ENCODE assay signal across 8 mouse cellular contexts in genomic region chr4:72157931-72158371, GRCm38 (mm10). TPM values are rescaled to one million over a fixed set of nuclear protein-coding genes. Genes with fewer than 3 reads are reported as not detected.
DNase-seq lines count a peak whose midpoint lies in the region; ATAC-seq and TF ChIP-seq lines count a peak whose summit lies in the region.

No protein-coding gene starts in this region.

- 59% methylated on average over 10 of the region's 10 CpGs for WGBS in kidney, embryonic 15.5 days
- 48% methylated on average over 10 of the region's 10 CpGs for WGBS in hindbrain, postnatal 0 days
- WGBS in lung, postnatal 0 days: 67% methylated on average over 10 of the region's 10 CpGs

- H3K4me2 ChIP-seq in kidney, embryonic 15.5 days: no peak overlapping the region
- no peak overlapping the region for H3K4me2 ChIP-seq in hindbrain, postnatal 0 days (ENCODE audit: low read depth, low read length)
- H3K4me2 ChIP-seq in lung, postnatal 0 days (replicated peaks; ENCODE audit: low read depth, low read length): no peak overlapping the region

- no peaks in the 10 kb centered on the region for H3K27me3 ChIP-seq in kidney, embryonic 15.5 days
- no peaks in the 10 kb centered on the region for H3K27me3 ChIP-seq in hindbrain, postnatal 0 days (ENCODE audit: insufficient read depth, low read length)
- no peaks in the 10 kb centered on the region for H3K27me3 ChIP-seq in lung, postnatal 0 days (replicated peaks; ENCODE audit: insufficient read depth, low read length)

- H3K4me1 ChIP-seq in kidney, embryonic 15.5 days: peaks cover 16% of the 10 kb centered on the region
- H3K4me1 ChIP-seq in hindbrain, postnatal 0 days (ENCODE audit: insufficient read depth, low read length): no peaks in the 10 kb centered on the region
- H3K4me1 ChIP-seq in lung, postnatal 0 days (ENCODE audit: insufficient read depth, low read depth, low read length): no peaks in the 10 kb centered on the region

- H3K9me3 ChIP-seq in kidney, embryonic 15.5 days (replicated peaks): no peaks in the 10 kb centered on the region
- no peaks in the 10 kb centered on the region for H3K9me3 ChIP-seq in hindbrain, postnatal 0 days (ENCODE audit: low read length)
- H3K9me3 ChIP-seq in lung, postnatal 0 days (ENCODE audit: low read length): no peaks in the 10 kb centered on the region

- DNase-seq in cerebellum, postnatal 25 days: peak; percentile 8 to 35
- DNase-seq in cerebellum, adult 9-11 months: no peak
- DNase-seq in kidney, postnatal 4 days: peak; percentile 14 to 18
- peak; percentile 55 for DNase-seq in hindbrain, postnatal 0 days (ENCODE audit: low spot score)
- no peak for DNase-seq in spleen, adult 12 weeks (ENCODE audit: low spot score)
- DNase-seq in lung, postnatal 0 days (ENCODE audit: low spot score): no peak

- 0 out of 2 replicates have a peak, but pooled peaks have one; percentile 9 for TF ChIP-seq CTCF in hindbrain, postnatal 0 days (IDR thresholded peaks at IDR 0.05; ENCODE audit: low read depth)
- TF ChIP-seq CTCF in lung, postnatal 0 days (IDR thresholded peaks at IDR 0.05): no peak

- H3K27ac ChIP-seq in kidney, embryonic 15.5 days: no peak overlapping the region
- H3K27ac ChIP-seq in hindbrain, postnatal 0 days: no peak overlapping the region
- H3K27ac ChIP-seq in lung, postnatal 0 days (ENCODE audit: low read length): no peak overlapping the region

- TF ChIP-seq EP300 in lung, postnatal 0 days (IDR thresholded peaks at IDR 0.05): no peak

- no peak overlapping the region for H3K9ac ChIP-seq in kidney, embryonic 15.5 days
- H3K9ac ChIP-seq in hindbrain, postnatal 0 days (replicated peaks; ENCODE audit: low read length): no peak overlapping the region
- no peak overlapping the region for H3K9ac ChIP-seq in lung, postnatal 0 days (replicated peaks; ENCODE audit: low read depth)

- ATAC-seq in kidney, embryonic 15.5 days (replicated peaks; ENCODE audit: low FRiP score): no peak; the same call in 1 of the 2 replicates
- peak; percentile 20 for ATAC-seq in CD4-positive, CD25-positive, alpha-beta regulatory T cell, adult 4 months
- ATAC-seq in hindbrain, postnatal 0 days: peak; percentile 42; the same call in 1 of the 2 replicates
- no peak for ATAC-seq in lung, postnatal 0 days

- peaks cover 40% of the 10 kb centered on the region for H3K36me3 ChIP-seq in kidney, embryonic 15.5 days
- 0 out of 2 replicates have a peak, but pooled peaks cover 4% of the 10 kb centered on the region for H3K36me3 ChIP-seq in hindbrain, postnatal 0 days (ENCODE audit: insufficient read depth, low read length)
- H3K36me3 ChIP-seq in lung, postnatal 0 days (ENCODE audit: insufficient read depth, low read length): no peaks in the 10 kb centered on the region

- H3K4me3 ChIP-seq in kidney, embryonic 15.5 days (replicated peaks): no peak overlapping the region
- H3K4me3 ChIP-seq in hindbrain, postnatal 0 days (ENCODE audit: low read length): no peak overlapping the region
- no peak overlapping the region for H3K4me3 ChIP-seq in lung, postnatal 0 days (ENCODE audit: low read depth, low read length)

RNA-seq across cellular contexts. Expression of gene Tle1, which starts 42.8 kb away (rescaled TPM):
- 26.6 and 27.9 TPM in 2 replicates for polyA plus RNA-seq in kidney, embryonic 15.5 days (2015; fragmentation: Nextera tagmentation; extraction: Ambion mirVana)
- 1 to 10 TPM; 1.1 to 1.3 TPM for polyA plus RNA-seq in CD4-positive, CD25-positive, alpha-beta regulatory T cell, adult 4 months (2017; shearing (Covaris generic))
- total RNA-seq in hindbrain, postnatal 0 days (2014; rRNA removed): 95.0 and 96.2 TPM in 2 replicates
- polyA plus RNA-seq in hindbrain, postnatal 0 days (2015; fragmentation: Nextera tagmentation; extraction: Ambion mirVana): 23.8 and 24.4 TPM in 2 replicates
- polyA plus RNA-seq in lung, postnatal 0 days (2015; fragmentation: Nextera tagmentation; extraction: Ambion mirVana): 18.2 and 18.9 TPM in 2 replicates

Comparison
In these comparisons a context has a peak if more than half of its experiments do, and no peak if none do; other contexts are left out.
1. DNase-seq: peak in cerebellum, postnatal 25 days (2 of 2), kidney, postnatal 4 days (2 of 2) and hindbrain, postnatal 0 days (single experiment); none in cerebellum, adult 9-11 months (single experiment), spleen, adult 12 weeks (single experiment) and lung, postnatal 0 days (single experiment).
2. ATAC-seq: peak in CD4-positive, CD25-positive, alpha-beta regulatory T cell, adult 4 months (single experiment) and hindbrain, postnatal 0 days (single experiment); none in kidney, embryonic 15.5 days (single experiment) and lung, postnatal 0 days (single experiment).